Comparison of ENCODE assay signal across 8 mouse cellular contexts in genomic region chr14:120137680-120138136, GRCm38 (mm10).
DNase-seq lines count a peak whose midpoint lies in the region; ATAC-seq and TF ChIP-seq lines count a peak whose summit lies in the region.

No protein-coding gene starts in this region.

- peak overlapping the region; percentile 38 for H3K4me2 ChIP-seq in forebrain, postnatal 0 days (ENCODE audit: low read depth)
- peak overlapping the region; percentile 45 for H3K4me2 ChIP-seq in neural tube, embryonic 14.5 days (ENCODE audit: low read depth, low read length)

- H3K4me3 ChIP-seq in cerebellum, adult 2 months (replicated peaks; ENCODE audit: insufficient read depth, low read depth, low read length), result peak overlapping the region; percentile 5
- H3K4me3 ChIP-seq in forebrain, postnatal 0 days (ENCODE audit: low read depth, low read length), result peak overlapping the region; percentile 11; the same call in 1 of the 2 replicates
- peak overlapping the region; percentile 17; the same call in 1 of the 2 replicates for H3K4me3 ChIP-seq in neural tube, embryonic 14.5 days (ENCODE audit: low read depth, low read length)

- intact Hi-C loops in heart, postnatal 36 days (cut with DNase I), result loop anchor here (1.0 to 10.0 kb wide), 7 partner anchors 60 to 625 kb away; partner anchors contain the start of gene Rap2a

- no peaks in the 10 kb centered on the region for H3K36me3 ChIP-seq in forebrain, postnatal 0 days (ENCODE audit: insufficient read depth)
- H3K36me3 ChIP-seq in neural tube, embryonic 14.5 days (ENCODE audit: control insufficient read depth, insufficient read depth, low read length), result no peaks in the 10 kb centered on the region

- 4% methylated on average over 21 of the region's 21 CpGs for WGBS in cerebellum, adult 2 months
- 4% methylated on average over 21 of the region's 21 CpGs for WGBS in forebrain, postnatal 0 days
- 2% methylated on average over 21 of the region's 21 CpGs for WGBS in neural tube, embryonic 14.5 days

- TF ChIP-seq CTCF in cerebellum, adult 2 months (IDR thresholded peaks at IDR 0.05; ENCODE audit: borderline replicate concordance, insufficient read depth, low read depth, low read length), result peak; percentile 84
- TF ChIP-seq CTCF in forebrain, postnatal 0 days (IDR thresholded peaks at IDR 0.05; ENCODE audit: low read depth), result peak; percentile 99

- peak; percentile 30 for DNase-seq in MEL-GATA-1-ER (ENCODE audit: extremely low read depth, low read depth)
- DNase-seq in cerebellum, adult 2 months, result peak; percentile 85 to 90
- DNase-seq in forebrain, postnatal 0 days, result peak; percentile 92
- peak; percentile 97 to 99 for DNase-seq in heart, postnatal 36 days
- DNase-seq in layer of hippocampus, adult 18-20 months (ENCODE audit: low spot score in 2 of 2), result peak; percentile 89 to 93
- DNase-seq in lung, adult 18-20 months, result peak; percentile 90 to 93
- peak; percentile 98 for DNase-seq in testis, postnatal 10 days (ENCODE audit: low spot score)

- H3K27me3 ChIP-seq in cerebellum, adult 2 months (ENCODE audit: control insufficient read depth, insufficient read depth, low read length), result no peaks in the 10 kb centered on the region
- H3K27me3 ChIP-seq in forebrain, postnatal 0 days (ENCODE audit: insufficient read depth, low read length), result no peaks in the 10 kb centered on the region
- no peaks in the 10 kb centered on the region for H3K27me3 ChIP-seq in neural tube, embryonic 14.5 days (ENCODE audit: control insufficient read depth, insufficient read depth, low read length)

- no peaks in the 10 kb centered on the region for H3K4me1 ChIP-seq in cerebellum, adult 2 months (ENCODE audit: control insufficient read depth, insufficient read depth, low read length)
- H3K4me1 ChIP-seq in forebrain, postnatal 0 days (ENCODE audit: insufficient read depth), result peaks cover 21% of the 10 kb centered on the region
- H3K4me1 ChIP-seq in neural tube, embryonic 14.5 days (ENCODE audit: control insufficient read depth, insufficient read depth, low read length), result 0 out of 2 replicates have a peak, but pooled peaks cover 2% of the 10 kb centered on the region

- no peak overlapping the region for H3K9ac ChIP-seq in forebrain, postnatal 0 days
- no peak overlapping the region for H3K9ac ChIP-seq in neural tube, embryonic 14.5 days (replicated peaks; ENCODE audit: low read depth, low read length)

- H3K27ac ChIP-seq in cerebellum, adult 2 months (ENCODE audit: insufficient read depth, low read length), result no peak overlapping the region
- H3K27ac ChIP-seq in forebrain, postnatal 0 days (ENCODE audit: low read depth, low read length), result no peak overlapping the region
- H3K27ac ChIP-seq in neural tube, embryonic 14.5 days (ENCODE audit: low read depth, low read length), result no peak overlapping the region

- no peak for TF ChIP-seq POLR2A in cerebellum, adult 2 months (IDR thresholded peaks at IDR 0.05; ENCODE audit: borderline replicate concordance, insufficient read depth, low read length)

- H3K9me3 ChIP-seq in forebrain, postnatal 0 days (ENCODE audit: low read length), result no peaks in the 10 kb centered on the region
- no peaks in the 10 kb centered on the region for H3K9me3 ChIP-seq in neural tube, embryonic 14.5 days (ENCODE audit: control insufficient read depth, low read length)

- ATAC-seq in forebrain, postnatal 0 days, result peak; percentile 85
- peak; percentile 96 for ATAC-seq in neural tube, embryonic 14.5 days (ENCODE audit: low read depth)

Comparison
In these comparisons a context has a peak if more than half of its experiments do, and no peak if none do; other contexts are left out.
1. DNase-seq: peak in every context shown above with its lines; median percentile 98 in heart, postnatal 36 days; 98 in testis, postnatal 10 days; 92 in forebrain, postnatal 0 days; 92 in lung, adult 18-20 months; 91 in layer of hippocampus, adult 18-20 months; 88 in cerebellum, adult 2 months; 30 in MEL-GATA-1-ER.